Mouse (Mus musculus) left cerebral cortex, adult 2 months (tissue): ENCODE results near the gene Atcay. TPM values are rescaled to one million over a fixed set of nuclear protein-coding genes. Genes with fewer than 3 reads are reported as not detected.
A peak's percentile ranks its signal among the peaks of the same experiment; 100 is the strongest.

Experiments
- DNase-seq, 2 experiments: peaks; one replicate each; pipeline ENCODE4 v3.0.0; 2021 to 2022; ENCODE audit warnings: low spot score in 2 of 2, mixed read lengths in 1 of 2; ENCODE audit errors: extremely low spot score in 1 of 2
- H3K27ac ChIP-seq: fragments of 200-600 bp; 2 replicates; pipeline ENCODE4 v1.8.1; 2022
- H3K4me3 ChIP-seq: fragments of 200-600 bp; 2 replicates; pipeline ENCODE4 v1.8.1; 2022
- CTCF ChIP-seq: fragments of 200-600 bp; IDR thresholded peaks from 2 replicates; pipeline ENCODE4 v1.8.1; 2022; ENCODE audit warnings: antibody characterized with exemption, mild to moderate bottlenecking, moderate library complexity
- intact Hi-C: fragments of 180-260 bp; cut with DNase I; formaldehyde crosslinking; loops from one replicate; pipeline ENCODE4 v1.15.1; 2025
- total RNA-seq, 2 experiments: library from RNA; stranded (reverse); gene quantifications; 2 replicates each; pipeline ENCODE4 v1.2.3; 2021

Gene Atcay
- total RNA-seq, 2 experiments from 2014 or later: 203 to 206 TPM

GRCm38 (mm10) chr10:81259225-81259884 is 28.7 kb upstream of the Atcay start:
- DNase-seq: no peak
- Histone ChIP-seq H3K27ac (peak overlapping the region; percentile 95), H3K4me3 (peak overlapping the region; percentile 59)
- no peak for TF ChIP-seq CTCF
- intact Hi-C loops: no loop called here

GRCm38 (mm10) chr10:81257158-81258039 is 26.8 kb upstream of the Atcay start:
- Histone ChIP-seq H3K27ac (peak overlapping the region; percentile 95), H3K4me3 (peak overlapping the region; percentile 59)
- DNase-seq: peak; percentile 63 to 67
- intact Hi-C loops: no loop called here
- TF ChIP-seq CTCF: no peak

GRCm38 (mm10) chr10:81254886-81255285 is 24.3 kb upstream of the Atcay start:
- peak overlapping the region; percentile 100 for H3K27ac ChIP-seq

GRCm38 (mm10) chr10:81252424-81253419 is 22.1 kb upstream of the Atcay start, which contains the start of gene Matk:
TSS of gene Matk (plus strand) at chr10:81252935.
- TF ChIP-seq CTCF: peak; percentile 28
- DNase-seq: peak; percentile 89 to 92
- peak within 1 kb of the TSS; percentile 100 for H3K27ac ChIP-seq
- intact Hi-C loops: loop anchor here (2.0 kb wide), 1 partner anchor 22 kb away; the partner anchor contains the start of gene Atcay
- H3K4me3 ChIP-seq: peak within 1 kb of the TSS; percentile 53

More at GRCm38 (mm10) chr10:81254886-81255285, 24.3 kb upstream of the Atcay start:
- no peak for DNase-seq
- no peak overlapping the region for H3K4me3 ChIP-seq
- intact Hi-C loops: no loop called here
- TF ChIP-seq CTCF: no peak

- no peak for TF ChIP-seq CTCF
- DNase-seq: no peak
- H3K27ac ChIP-seq: no peak overlapping the region
- H3K4me3 ChIP-seq: no peak overlapping the region
- intact Hi-C loops: no loop called here
Observed at GRCm38 (mm10) chr10:81249442-81249841, 18.8 kb upstream of the Atcay start.

- no peak for TF ChIP-seq CTCF
- DNase-seq: no peak
- intact Hi-C loops: no loop called here
- Histone ChIP-seq H3K4me3 (no peak overlapping the region), H3K27ac (no peak overlapping the region)
Observed at GRCm38 (mm10) chr10:81247804-81248203, 17.2 kb upstream of the Atcay start.

GRCm38 (mm10) chr10:81245166-81245565 is 14.5 kb upstream of the Atcay start:
- Histone ChIP-seq H3K27ac (peak overlapping the region; percentile 65; the same call in 1 of the 2 replicates), H3K4me3 (no peak overlapping the region)
- DNase-seq: no peak
- intact Hi-C loops: no loop called here
- no peak for TF ChIP-seq CTCF

- peak in 1 of 2 experiments; percentile 88 for DNase-seq
- intact Hi-C loops: no loop called here
- peak; percentile 98 for TF ChIP-seq CTCF
- no peak overlapping the region for H3K4me3 ChIP-seq
- peak overlapping the region; percentile 65; the same call in 1 of the 2 replicates for H3K27ac ChIP-seq
Observed at GRCm38 (mm10) chr10:81244595-81244994, 14.0 kb upstream of the Atcay start.

GRCm38 (mm10) chr10:81244146-81244545 is 13.5 kb upstream of the Atcay start:
- Histone ChIP-seq H3K4me3 (no peak overlapping the region), H3K27ac (no peak overlapping the region)
- intact Hi-C loops: no loop called here
- TF ChIP-seq CTCF: no peak
- no peak for DNase-seq

GRCm38 (mm10) chr10:81242021-81242420 is 11.4 kb upstream of the Atcay start:
- intact Hi-C loops: no loop called here
- Histone ChIP-seq H3K4me3 (no peak overlapping the region), H3K27ac (no peak overlapping the region)
- no peak for DNase-seq
- no peak for TF ChIP-seq CTCF

GRCm38 (mm10) chr10:81240876-81241275 is 10.2 kb upstream of the Atcay start:
- intact Hi-C loops: no loop called here
- DNase-seq: peak in 1 of 2 experiments; percentile 75
- Histone ChIP-seq H3K27ac (no peak overlapping the region), H3K4me3 (no peak overlapping the region)
- TF ChIP-seq CTCF: peak; percentile 76
